Mouse (Mus musculus): ENCODE data around the gene Dusp12.

- no peak for TF ChIP-seq GATA1 (IDR thresholded peaks at IDR 0.05; ENCODE audit: low read length)
- no peak for TF ChIP-seq TAL1 (IDR thresholded peaks at IDR 0.05; ENCODE audit: low read length)
Observed at GRCm38 (mm10) chr1:170865406-170865805, 19.9 kb downstream of the Dusp12 start.
